Mouse (Mus musculus): ENCODE measurements around the gene Elmo1. TPM values are rescaled to one million over a fixed set of nuclear protein-coding genes. Genes with fewer than 3 reads are reported as not detected.

The Elmo1 gene
- polyA plus RNA-seq, 1 experiment from 2014 or later, result 3.1 TPM

DNA sequence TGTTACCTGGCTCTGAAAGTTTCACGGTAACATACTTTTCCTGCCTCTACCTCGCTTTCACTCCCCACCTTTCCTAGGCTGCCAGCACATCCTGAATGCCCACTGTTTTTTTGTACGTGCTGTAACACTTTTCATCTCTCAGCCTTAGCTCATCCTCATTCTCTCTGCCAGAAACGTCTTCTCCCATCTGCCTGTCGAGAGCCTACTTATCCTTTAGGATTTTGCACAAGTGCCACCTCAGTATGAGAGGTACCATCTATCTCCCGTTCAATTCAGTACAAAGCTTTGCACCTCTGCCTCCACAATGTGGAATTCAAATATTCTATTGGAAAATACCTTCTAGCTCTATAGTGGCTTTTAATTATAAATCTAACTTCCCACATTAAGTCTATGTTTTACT lies 369.7 kb downstream of the Elmo1 start:
- H3K27ac ChIP-seq, result no peak overlapping the region
- no peaks in the 10 kb centered on the region for H3K27me3 ChIP-seq
- DNase-seq, result no peak
- no peaks in the 10 kb centered on the region for H3K36me3 ChIP-seq
- ATAC-seq (ENCODE audit: low read depth), result no peak
- H3K4me1 ChIP-seq (replicated peaks), result no peaks in the 10 kb centered on the region
- H3K9ac ChIP-seq, result no peak overlapping the region
- H3K4me2 ChIP-seq, result no peak overlapping the region
- no peak overlapping the region for H3K4me3 ChIP-seq (replicated peaks)
- 67% methylated on average over 6 of the region's 6 CpGs for WGBS (ENCODE audit: insufficient replicate concordance)
- H3K9me3 ChIP-seq (replicated peaks), result no peaks in the 10 kb centered on the region

DNA sequence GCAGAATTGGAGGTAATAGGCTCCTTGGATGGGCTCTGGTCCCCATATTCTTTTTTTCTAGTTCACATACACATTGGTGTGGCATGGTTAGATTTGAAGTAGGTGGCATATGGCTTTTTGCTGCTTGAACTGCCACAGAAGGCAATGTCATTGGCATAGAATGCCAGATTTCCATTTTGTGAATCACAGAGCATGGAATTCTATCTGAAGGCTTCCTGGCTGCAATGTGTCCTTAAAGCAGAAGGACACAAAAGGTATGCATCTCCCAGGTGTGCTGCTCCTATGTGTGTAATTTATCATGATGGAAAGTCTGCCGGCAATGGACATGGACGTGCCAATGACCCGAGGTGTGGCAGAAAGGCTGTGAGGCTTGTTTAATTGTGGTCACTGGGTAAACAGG lies 371.2 kb downstream of the Elmo1 start:
- no peak overlapping the region for H3K27ac ChIP-seq
- no peaks in the 10 kb centered on the region for H3K4me1 ChIP-seq (replicated peaks)
- no peaks in the 10 kb centered on the region for H3K27me3 ChIP-seq
- no peaks in the 10 kb centered on the region for H3K36me3 ChIP-seq
- DNase-seq, result no peak
- H3K4me3 ChIP-seq (replicated peaks), result no peak overlapping the region
- WGBS (ENCODE audit: insufficient replicate concordance), result 79% methylated on average over 3 of the region's 3 CpGs
- no peak overlapping the region for H3K4me2 ChIP-seq
- H3K9me3 ChIP-seq (replicated peaks), result no peaks in the 10 kb centered on the region
- no peak overlapping the region for H3K9ac ChIP-seq
- no peak for ATAC-seq (ENCODE audit: low read depth)

GRCm38 (mm10) chr13:20464161-20464560 lies 373.8 kb downstream of the Elmo1 start:
- no peaks in the 10 kb centered on the region for H3K27me3 ChIP-seq
- H3K27ac ChIP-seq, result no peak overlapping the region
- H3K36me3 ChIP-seq, result no peaks in the 10 kb centered on the region
- H3K9ac ChIP-seq, result no peak overlapping the region
- no peak overlapping the region for H3K4me3 ChIP-seq (replicated peaks)
- DNase-seq (no peak), ATAC-seq (ENCODE audit: low read depth) (no peak)
- H3K9me3 ChIP-seq (replicated peaks), result no peaks in the 10 kb centered on the region
- H3K4me2 ChIP-seq, result no peak overlapping the region
- H3K4me1 ChIP-seq (replicated peaks), result no peaks in the 10 kb centered on the region

DNA sequence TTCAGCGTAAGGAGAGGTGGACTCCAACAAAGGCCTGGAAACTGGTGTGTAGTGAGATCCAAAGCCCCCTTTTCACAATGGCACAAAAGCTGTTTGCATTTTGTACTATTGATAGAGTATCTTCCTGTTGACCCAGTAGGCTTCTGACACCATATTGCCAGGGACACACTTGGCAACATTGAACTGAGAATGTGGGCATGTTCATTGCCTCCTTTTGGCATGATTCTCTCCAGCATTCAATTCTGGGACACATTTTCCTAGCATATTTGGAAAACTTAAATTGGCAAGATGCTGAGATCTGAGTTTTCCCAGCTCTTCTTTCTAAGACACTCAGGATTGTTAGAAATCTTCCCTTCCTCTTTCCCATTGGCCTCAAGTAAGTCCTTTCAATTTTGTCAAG lies 377.0 kb downstream of the Elmo1 start:
- Histone ChIP-seq H3K4me3 (replicated peaks) (no peak overlapping the region), H3K36me3 (no peaks in the 10 kb centered on the region), H3K9ac (no peak overlapping the region), H3K4me2 (no peak overlapping the region), H3K9me3 (replicated peaks) (no peaks in the 10 kb centered on the region), H3K27me3 (no peaks in the 10 kb centered on the region), H3K4me1 (replicated peaks) (no peaks in the 10 kb centered on the region), H3K27ac (no peak overlapping the region)
- 79% methylated on average over 1 of the region's 1 CpGs for WGBS (ENCODE audit: insufficient replicate concordance)
- DNase-seq, result no peak
- ATAC-seq (ENCODE audit: low read depth), result no peak

- no peaks in the 10 kb centered on the region for H3K27me3 ChIP-seq
- no peak overlapping the region for H3K9ac ChIP-seq
- H3K9me3 ChIP-seq (replicated peaks), result no peaks in the 10 kb centered on the region
- no peak for ATAC-seq (ENCODE audit: low read depth)
- no peak overlapping the region for H3K27ac ChIP-seq
- WGBS (ENCODE audit: insufficient replicate concordance), result 28% methylated on average over 6 of the region's 6 CpGs
- no peaks in the 10 kb centered on the region for H3K4me1 ChIP-seq (replicated peaks)
- DNase-seq, result peak; percentile 7
- no peaks in the 10 kb centered on the region for H3K36me3 ChIP-seq
- H3K4me3 ChIP-seq (replicated peaks), result no peak overlapping the region
- no peak overlapping the region for H3K4me2 ChIP-seq
These were observed 381.3 kb downstream of the Elmo1 start for GRCm38 (mm10) chr13:20471732-20472131.

DNA sequence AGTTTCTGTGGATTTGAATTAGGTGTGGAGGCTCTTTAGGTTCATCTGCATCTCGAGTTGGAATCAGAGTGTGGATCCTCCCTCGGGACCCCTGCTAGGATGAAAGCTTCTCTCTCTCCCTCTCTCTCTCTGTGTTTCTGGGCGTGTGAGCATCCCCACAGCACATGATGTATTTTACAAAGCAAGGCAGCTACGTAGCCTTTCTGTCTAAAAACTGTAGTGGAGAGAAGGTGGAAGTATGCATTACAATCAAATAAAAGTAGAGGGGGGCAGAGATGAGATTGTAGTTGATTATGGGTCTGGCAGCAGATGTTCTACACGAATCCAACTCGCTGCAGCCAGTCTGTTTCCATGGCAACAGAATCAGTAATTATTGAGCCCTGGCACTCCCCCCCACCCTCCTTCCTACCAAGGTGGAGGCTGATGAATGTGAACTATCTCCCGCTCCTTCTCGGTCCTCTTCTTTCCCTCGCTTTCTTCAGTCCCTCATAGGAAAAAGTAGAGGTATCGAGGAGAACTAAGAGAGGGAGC lies 382.0 kb downstream of the Elmo1 start:
- Histone ChIP-seq H3K36me3 (no peaks in the 10 kb centered on the region), H3K4me1 (replicated peaks) (no peaks in the 10 kb centered on the region), H3K9ac (no peak overlapping the region), H3K4me2 (no peak overlapping the region), H3K9me3 (replicated peaks) (no peaks in the 10 kb centered on the region), H3K27ac (no peak overlapping the region), H3K4me3 (replicated peaks) (no peak overlapping the region), H3K27me3 (no peaks in the 10 kb centered on the region)
- DNase-seq, result no peak
- WGBS (ENCODE audit: insufficient replicate concordance), result 61% methylated on average over 10 of the region's 10 CpGs
- ATAC-seq (ENCODE audit: low read depth), result no peak

DNA sequence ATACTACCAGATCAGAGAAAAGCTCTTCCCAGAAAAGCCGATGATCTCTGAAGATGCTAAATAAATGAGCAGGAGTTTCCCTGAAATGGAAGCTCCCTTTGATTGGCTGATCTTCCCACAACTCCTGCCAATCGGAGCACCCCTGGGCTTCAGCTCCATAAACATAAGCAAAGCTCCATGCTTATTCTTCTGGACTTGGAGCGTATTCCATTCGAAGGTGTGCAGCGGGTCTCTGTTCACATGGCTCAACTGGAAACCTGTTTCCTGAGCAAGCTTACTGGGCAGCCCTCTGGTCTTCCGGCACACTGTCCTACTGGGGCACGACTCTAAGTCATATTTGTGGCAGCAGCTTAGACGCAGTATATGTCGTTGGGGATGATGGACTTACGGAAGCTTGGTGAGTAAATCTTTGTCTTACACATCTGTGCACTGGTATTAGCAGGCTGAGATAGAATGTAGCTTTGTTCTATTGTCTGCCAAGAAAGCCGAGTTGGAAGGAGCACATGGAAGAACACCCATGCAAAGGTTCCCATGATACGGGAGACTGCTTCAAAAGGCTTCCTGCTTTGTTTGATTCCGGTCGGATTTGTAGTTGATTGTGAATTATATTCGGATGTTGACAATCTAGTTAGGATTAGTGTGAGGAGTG lies 382.6 kb downstream of the Elmo1 start:
- Histone ChIP-seq H3K27ac (no peak overlapping the region), H3K4me1 (replicated peaks) (no peaks in the 10 kb centered on the region), H3K27me3 (no peaks in the 10 kb centered on the region), H3K9ac (no peak overlapping the region), H3K4me2 (no peak overlapping the region), H3K4me3 (replicated peaks) (no peak overlapping the region), H3K36me3 (no peaks in the 10 kb centered on the region), H3K9me3 (replicated peaks) (no peaks in the 10 kb centered on the region)
- DNase-seq (no peak), ATAC-seq (ENCODE audit: low read depth) (no peak)
- 76% methylated on average over 15 of the region's 15 CpGs for WGBS (ENCODE audit: insufficient replicate concordance)

DNA sequence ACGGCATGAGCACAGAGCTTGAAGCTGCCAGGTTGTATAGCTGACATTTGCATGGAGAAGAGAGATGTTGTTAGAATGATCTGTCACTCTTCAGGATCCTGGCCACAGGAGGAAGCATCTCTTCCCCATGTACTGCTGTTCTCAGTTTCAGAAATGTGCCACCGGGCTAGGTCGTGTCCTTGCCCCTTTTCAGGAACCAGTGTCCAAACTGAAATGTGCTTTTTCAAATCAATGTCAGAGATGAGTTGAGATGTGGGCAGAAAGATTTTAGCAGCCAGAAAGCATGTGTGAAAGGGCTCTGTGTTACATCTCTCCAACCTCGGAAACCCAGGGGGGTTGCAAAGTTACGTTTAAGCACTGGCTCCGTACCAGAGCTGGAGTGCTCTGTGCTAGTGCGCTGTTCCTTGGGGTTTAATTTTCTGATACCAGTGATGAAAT lies 383.3 kb downstream of the Elmo1 start:
- no peak for DNase-seq
- Histone ChIP-seq H3K4me1 (replicated peaks) (no peaks in the 10 kb centered on the region), H3K9me3 (replicated peaks) (no peaks in the 10 kb centered on the region), H3K36me3 (no peaks in the 10 kb centered on the region), H3K9ac (no peak overlapping the region), H3K27ac (no peak overlapping the region), H3K27me3 (no peaks in the 10 kb centered on the region), H3K4me3 (replicated peaks) (no peak overlapping the region), H3K4me2 (no peak overlapping the region)
- 70% methylated on average over 7 of the region's 7 CpGs for WGBS (ENCODE audit: insufficient replicate concordance)
- ATAC-seq (ENCODE audit: low read depth), result no peak

GRCm38 (mm10) chr13:20474600-20474999 lies 384.2 kb downstream of the Elmo1 start:
- ATAC-seq (ENCODE audit: low read depth), result no peak
- no peak overlapping the region for H3K27ac ChIP-seq
- no peaks in the 10 kb centered on the region for H3K9me3 ChIP-seq (replicated peaks)
- H3K4me3 ChIP-seq (replicated peaks), result no peak overlapping the region
- no peaks in the 10 kb centered on the region for H3K4me1 ChIP-seq (replicated peaks)
- no peak overlapping the region for H3K4me2 ChIP-seq
- no peak overlapping the region for H3K9ac ChIP-seq
- H3K36me3 ChIP-seq, result no peaks in the 10 kb centered on the region
- no peaks in the 10 kb centered on the region for H3K27me3 ChIP-seq
- 71% methylated on average over 4 of the region's 4 CpGs for WGBS (ENCODE audit: insufficient replicate concordance)
- DNase-seq, result no peak

DNA sequence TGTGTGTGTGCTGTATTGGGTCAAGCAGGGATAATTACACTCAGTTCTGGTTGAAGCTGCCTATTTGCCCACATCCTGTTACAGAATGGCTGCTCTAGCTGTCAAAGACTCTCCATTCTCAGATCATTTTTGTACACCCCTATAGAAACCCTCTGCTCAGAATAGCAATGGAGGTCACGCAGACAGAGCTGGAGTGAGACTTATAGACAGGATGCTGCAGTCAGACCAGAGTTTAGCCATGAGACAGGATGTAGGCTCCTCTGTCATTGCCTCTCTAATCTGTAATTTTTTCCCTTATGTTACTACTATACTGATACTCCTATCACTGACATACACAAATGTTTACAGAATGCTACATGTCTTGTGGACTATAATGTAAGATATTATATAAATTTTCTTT lies 391.4 kb downstream of the Elmo1 start:
- WGBS (ENCODE audit: insufficient replicate concordance), result 77% methylated on average over 1 of the region's 1 CpGs
- Histone ChIP-seq H3K27ac (no peak overlapping the region), H3K4me2 (no peak overlapping the region), H3K27me3 (no peaks in the 10 kb centered on the region), H3K9ac (no peak overlapping the region), H3K36me3 (no peaks in the 10 kb centered on the region), H3K4me1 (replicated peaks) (no peaks in the 10 kb centered on the region), H3K4me3 (replicated peaks) (no peak overlapping the region), H3K9me3 (replicated peaks) (no peaks in the 10 kb centered on the region)
- ATAC-seq (ENCODE audit: low read depth) (no peak), DNase-seq (no peak)

DNA sequence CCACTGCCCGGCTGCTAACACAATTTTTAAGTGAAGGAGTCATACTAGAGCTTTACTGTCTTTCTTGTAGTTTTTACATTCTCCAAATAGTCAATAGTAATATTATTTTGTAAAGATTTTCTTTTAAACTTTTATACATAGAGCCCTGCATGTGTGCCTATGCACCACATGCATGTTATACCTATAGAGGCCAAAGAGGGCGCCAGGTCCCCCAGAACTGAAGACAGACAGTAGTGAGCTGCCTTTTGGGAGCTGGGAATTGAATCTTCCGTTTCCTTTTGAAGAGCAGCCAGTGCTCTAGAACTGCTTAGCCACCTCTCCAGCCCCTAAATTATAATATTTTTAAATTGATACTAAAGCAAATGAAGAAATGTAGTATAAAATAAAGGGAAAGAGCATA lies 398.7 kb downstream of the Elmo1 start:
- H3K4me1 ChIP-seq (replicated peaks), result no peaks in the 10 kb centered on the region
- ATAC-seq (ENCODE audit: low read depth) (no peak), DNase-seq (no peak)
- H3K9me3 ChIP-seq (replicated peaks), result no peaks in the 10 kb centered on the region
- H3K27me3 ChIP-seq, result no peaks in the 10 kb centered on the region
- H3K4me3 ChIP-seq (replicated peaks), result no peak overlapping the region
- no peak overlapping the region for H3K9ac ChIP-seq
- WGBS (ENCODE audit: insufficient replicate concordance), result 60% methylated on average over 3 of the region's 3 CpGs
- H3K27ac ChIP-seq, result no peak overlapping the region
- H3K36me3 ChIP-seq, result no peaks in the 10 kb centered on the region
- no peak overlapping the region for H3K4me2 ChIP-seq

- Histone ChIP-seq H3K4me3 (replicated peaks) (no peak overlapping the region), H3K9me3 (replicated peaks) (no peaks in the 10 kb centered on the region), H3K27me3 (no peaks in the 10 kb centered on the region), H3K4me2 (no peak overlapping the region), H3K4me1 (replicated peaks) (no peaks in the 10 kb centered on the region), H3K9ac (no peak overlapping the region), H3K27ac (no peak overlapping the region), H3K36me3 (no peaks in the 10 kb centered on the region)
- ATAC-seq (ENCODE audit: low read depth) (no peak), DNase-seq (no peak)
- WGBS (ENCODE audit: insufficient replicate concordance), result 50% methylated on average over 8 of the region's 8 CpGs
These were observed 399.5 kb downstream of the Elmo1 start for GRCm38 (mm10) chr13:20489698-20490417.

Measured in liver, embryonic 13.5 days (tissue).